17 mouse cellular contexts compared by ENCODE assay signal in genomic region chr17:56930026-56930425, GRCm38 (mm10). TPM values are rescaled to one million over a fixed set of nuclear protein-coding genes. Genes with fewer than 3 reads are reported as not detected.
DNase-seq lines count a peak whose midpoint lies in the region; ATAC-seq and TF ChIP-seq lines count a peak whose summit lies in the region.
"Had no signal": no experiment of that assay in that cellular context is flagged by ENCODE, and none has a peak within 500 bp of the region (broad histone marks: within the 10 kb centered on the region; RNA-seq: fewer than 3 reads in every experiment).

No protein-coding gene starts in this region.

- H3K4me3 ChIP-seq in heart, embryonic 13.5 days = no peak overlapping the region
- H3K4me3 ChIP-seq in heart, embryonic 11.5 days (ENCODE audit: low read depth, low read length) = no peak overlapping the region
- H3K4me3 ChIP-seq in C2C12 (ENCODE audit: insufficient read depth, poor library complexity, severe bottlenecking) = no peak overlapping the region
- no peak overlapping the region for H3K4me3 ChIP-seq in kidney, embryonic 15.5 days (replicated peaks)
- H3K4me3 ChIP-seq: forebrain, embryonic 15.5 days; heart, embryonic 15.5 days; limb, embryonic 13.5 days had no signal

- no peak overlapping the region for H3ac ChIP-seq in C2C12 (ENCODE audit: control insufficient read depth, insufficient read length, low read depth)

- DNase-seq in adrenal gland, postnatal 36 days = peak; percentile 36 to 52
- peak; percentile 69 for DNase-seq in lung, postnatal 36 days
- DNase-seq in left cerebral cortex, postnatal 10 days (ENCODE audit: extremely low spot score in 1 of 2, low spot score in 2 of 2) = no peak
- DNase-seq in Muller cell, postnatal 12 days (ENCODE audit: inconsistent ontology term) = no peak
- DNase-seq: cerebellum, adult 2 months; gastrocnemius, postnatal 10 days; kidney, adult 11 months; kidney, postnatal 25 days; layer of hippocampus, postnatal 36 days had no signal

- H3K4me1 ChIP-seq in heart, embryonic 13.5 days = peaks cover 56% of the 10 kb centered on the region
- H3K4me1 ChIP-seq in heart, embryonic 11.5 days (ENCODE audit: control insufficient read depth, insufficient read depth, low read length) = peaks cover 27% of the 10 kb centered on the region
- peaks cover 33% of the 10 kb centered on the region for H3K4me1 ChIP-seq in kidney, embryonic 15.5 days

- TF ChIP-seq CTCF in C2C12 (IDR thresholded peaks at IDR 0.05; ENCODE audit: control insufficient read depth, insufficient read depth, insufficient read length) = no peak

- no peak overlapping the region for H3K4me2 ChIP-seq in heart, embryonic 13.5 days
- H3K4me2 ChIP-seq in heart, embryonic 11.5 days = no peak overlapping the region
- H3K4me2 ChIP-seq in kidney, embryonic 15.5 days = no peak overlapping the region
- H3K4me2 ChIP-seq: forebrain, embryonic 15.5 days; heart, embryonic 15.5 days; hindbrain, embryonic 14.5 days; limb, embryonic 13.5 days had no signal

- H3K27ac ChIP-seq in heart, embryonic 13.5 days (replicated peaks) = peak overlapping the region; percentile 63
- no peak overlapping the region for H3K27ac ChIP-seq in heart, embryonic 11.5 days (ENCODE audit: low read depth, low read length)
- H3K27ac ChIP-seq in kidney, embryonic 15.5 days = no peak overlapping the region
- H3K27ac ChIP-seq: forebrain, embryonic 15.5 days; hindbrain, embryonic 14.5 days; limb, embryonic 13.5 days had no signal

- H3K79me3 ChIP-seq in C2C12 (ENCODE audit: low read depth) = peaks cover 64% of the 10 kb centered on the region

- peaks cover 21% of the 10 kb centered on the region for H3K36me3 ChIP-seq in heart, embryonic 13.5 days
- peaks cover 3% of the 10 kb centered on the region; the same call in 1 of the 2 replicates for H3K36me3 ChIP-seq in heart, embryonic 11.5 days (ENCODE audit: control insufficient read depth, insufficient read depth, low read length)
- peaks cover 3% of the 10 kb centered on the region for H3K36me3 ChIP-seq in C2C12 (ENCODE audit: control insufficient read depth, insufficient read depth)
- H3K36me3 ChIP-seq in kidney, embryonic 15.5 days = peaks cover 12% of the 10 kb centered on the region
- H3K36me3 ChIP-seq: heart, embryonic 15.5 days had no signal

- H3K9me3 ChIP-seq in heart, embryonic 13.5 days = no peaks in the 10 kb centered on the region
- no peaks in the 10 kb centered on the region for H3K9me3 ChIP-seq in heart, embryonic 11.5 days (replicated peaks; ENCODE audit: control insufficient read depth, low read length)
- H3K9me3 ChIP-seq in kidney, embryonic 15.5 days (replicated peaks) = no peaks in the 10 kb centered on the region
- H3K9me3 ChIP-seq: forebrain, embryonic 15.5 days; heart, embryonic 15.5 days; limb, embryonic 13.5 days had no signal

- intact Hi-C loops in left cerebral cortex, postnatal 10 days (cut with DNase I) = no loop called here

- WGBS in heart, embryonic 13.5 days = 77% methylated on average over 8 of the region's 8 CpGs
- 88% methylated on average over 8 of the region's 8 CpGs for WGBS in heart, embryonic 11.5 days (ENCODE audit: insufficient replicate concordance)
- WGBS in kidney, embryonic 15.5 days = 81% methylated on average over 8 of the region's 8 CpGs

- no peak for ATAC-seq in heart, embryonic 13.5 days (ENCODE audit: extremely low read depth, insufficient number of reproducible peaks, low FRiP score, low TSS enrichment)
- no peak for ATAC-seq in heart, embryonic 11.5 days (replicated peaks; ENCODE audit: insufficient number of reproducible peaks, low FRiP score, low TSS enrichment)
- no peak for ATAC-seq in kidney, embryonic 15.5 days (replicated peaks; ENCODE audit: low FRiP score)
- ATAC-seq: forebrain, embryonic 15.5 days had no signal

- H3K79me2 ChIP-seq in C2C12 (ENCODE audit: control insufficient read depth, insufficient read depth) = peaks cover 91% of the 10 kb centered on the region

- H3K9ac ChIP-seq in heart, embryonic 13.5 days = 0 out of 2 replicates have a peak overlapping the region, but pooled peaks have one; percentile 2
- no peak overlapping the region for H3K9ac ChIP-seq in heart, embryonic 11.5 days (ENCODE audit: low read depth, low read length)
- no peak overlapping the region for H3K9ac ChIP-seq in kidney, embryonic 15.5 days
- H3K9ac ChIP-seq: forebrain, embryonic 15.5 days; heart, embryonic 15.5 days; hindbrain, embryonic 14.5 days; limb, embryonic 13.5 days had no signal

- no peaks in the 10 kb centered on the region for H3K27me3 ChIP-seq in heart, embryonic 13.5 days (replicated peaks)
- no peaks in the 10 kb centered on the region for H3K27me3 ChIP-seq in heart, embryonic 11.5 days (ENCODE audit: control insufficient read depth, insufficient read depth, low read length)
- H3K27me3 ChIP-seq in C2C12 (ENCODE audit: control insufficient read depth, insufficient read depth, insufficient read length) = no peaks in the 10 kb centered on the region
- no peaks in the 10 kb centered on the region for H3K27me3 ChIP-seq in kidney, embryonic 15.5 days
- H3K27me3 ChIP-seq: forebrain, embryonic 15.5 days; heart, embryonic 15.5 days; limb, embryonic 13.5 days had no signal

TF ChIP-seq in C2C12, 6 proteins besides CTCF, POLR2A, EP300 and RAD21:
- TF ChIP-seq MYOG (IDR thresholded peaks at IDR 0.05; ENCODE audit: control insufficient read depth, extremely low read depth, insufficient read length) (no peak), USF1 (IDR thresholded peaks at IDR 0.05; ENCODE audit: low read depth) (no peak), MYOD1 (IDR thresholded peaks at IDR 0.05; ENCODE audit: control insufficient read depth, insufficient read length, low read depth) (no peak), MAX (IDR thresholded peaks at IDR 0.05) (no peak), FOSL1 (IDR thresholded peaks at IDR 0.05; ENCODE audit: insufficient read depth, low read length, poor library complexity, severe bottlenecking) (no peak), CEBPB (IDR thresholded peaks at IDR 0.05; ENCODE audit: low read depth) (peak; percentile 88)
TF ChIP-seq in C2C12: peak in this region for 1.

RNA-seq across cellular contexts. Expression of gene Mllt1, which starts 5.2 kb away (rescaled TPM):
- polyA plus RNA-seq in heart, embryonic 13.5 days (2015; fragmentation: Nextera tagmentation; extraction: Ambion mirVana) = 32.6 and 34.8 TPM in 2 replicates
- polyA plus RNA-seq in heart, embryonic 11.5 days (2014; fragmentation: Nextera tagmentation; extraction: Ambion mirVana) = 14.2 and 20.1 TPM in 2 replicates
- polyA plus RNA-seq in C2C12 (2012; fragmentation: generic; extraction: Trizol) = 38.9 TPM
- total RNA-seq in adrenal gland, postnatal 36 days (2021) = 10 to 100 TPM; 32.6 to 35.6 TPM
- 54.6 and 57.8 TPM in 2 replicates for polyA plus RNA-seq in kidney, embryonic 15.5 days (2015; fragmentation: Nextera tagmentation; extraction: Ambion mirVana)
- total RNA-seq in left cerebral cortex, postnatal 10 days (2021) = 10 to 100 TPM; 66.2 to 78.3 TPM

RNA-seq across cellular contexts. Expression of gene Acer1, which starts 51.9 kb away (rescaled TPM):
- 0.06 TPM in 1 of 2 replicates, not detected in the other for polyA plus RNA-seq in heart, embryonic 13.5 days (2015; fragmentation: Nextera tagmentation; extraction: Ambion mirVana)
- polyA plus RNA-seq in heart, embryonic 11.5 days (2014; fragmentation: Nextera tagmentation; extraction: Ambion mirVana) = not detected in 2 replicates
- not detected for polyA plus RNA-seq in C2C12 (2012; fragmentation: generic; extraction: Trizol)
- total RNA-seq in adrenal gland, postnatal 36 days (2021) = under 1 TPM in 1 of 2 experiments, not detected in 1; 0.23 TPM
- polyA plus RNA-seq in kidney, embryonic 15.5 days (2015; fragmentation: Nextera tagmentation; extraction: Ambion mirVana) = 0.15 TPM in 1 of 2 replicates, not detected in the other
- not detected for total RNA-seq in left cerebral cortex, postnatal 10 days (2021)
- total RNA-seq: gastrocnemius, postnatal 10 days; layer of hippocampus, postnatal 36 days had no signal
- polyA plus RNA-seq: cerebellum, adult 2 months; forebrain, embryonic 15.5 days; hindbrain, embryonic 14.5 days; limb, embryonic 13.5 days had no signal

RNA-seq across cellular contexts. Expression of gene 1700061G19Rik, which starts 54.7 kb away (rescaled TPM):
- 0.24 and 0.37 TPM in 2 replicates for polyA plus RNA-seq in heart, embryonic 13.5 days (2015; fragmentation: Nextera tagmentation; extraction: Ambion mirVana)
- polyA plus RNA-seq in heart, embryonic 11.5 days (2014; fragmentation: Nextera tagmentation; extraction: Ambion mirVana) = 0.26 and 0.44 TPM in 2 replicates
- polyA plus RNA-seq in C2C12 (2012; fragmentation: generic; extraction: Trizol) = 0.02 TPM
- 10 to 100 TPM in 1 of 2 experiments, 1 to 10 TPM in 1; 4.8 to 12.3 TPM for total RNA-seq in adrenal gland, postnatal 36 days (2021)
- polyA plus RNA-seq in kidney, embryonic 15.5 days (2015; fragmentation: Nextera tagmentation; extraction: Ambion mirVana) = 0.27 and 0.30 TPM in 2 replicates
- under 1 TPM; 0.16 to 0.41 TPM for total RNA-seq in left cerebral cortex, postnatal 10 days (2021)
- polyA plus RNA-seq: cerebellum, adult 2 months had no signal

RNA-seq across cellular contexts. Expression of gene Acsbg2, which starts 55.8 kb away (rescaled TPM):
- polyA plus RNA-seq in heart, embryonic 13.5 days (2015; fragmentation: Nextera tagmentation; extraction: Ambion mirVana) = not detected in 2 replicates
- polyA plus RNA-seq in heart, embryonic 11.5 days (2014; fragmentation: Nextera tagmentation; extraction: Ambion mirVana) = not detected in 2 replicates
- not detected for polyA plus RNA-seq in C2C12 (2012; fragmentation: generic; extraction: Trizol)
- under 1 TPM; 0.30 to 0.53 TPM for total RNA-seq in adrenal gland, postnatal 36 days (2021)
- polyA plus RNA-seq in kidney, embryonic 15.5 days (2015; fragmentation: Nextera tagmentation; extraction: Ambion mirVana) = not detected in 2 replicates
- not detected for total RNA-seq in left cerebral cortex, postnatal 10 days (2021)
- total RNA-seq: gastrocnemius, postnatal 10 days; layer of hippocampus, postnatal 36 days had no signal
- polyA plus RNA-seq: forebrain, embryonic 15.5 days; heart, embryonic 15.5 days; hindbrain, embryonic 14.5 days; limb, embryonic 13.5 days had no signal

Comparison
In these comparisons a context has a peak if more than half of its experiments do, and no peak if none do; other contexts are left out.
1. DNase-seq: peak in adrenal gland, postnatal 36 days (2 of 2) and lung, postnatal 36 days (single experiment); none in left cerebral cortex, postnatal 10 days (0 of 2) and Muller cell, postnatal 12 days (single experiment).